Mouse (Mus musculus) heart, embryonic 10.5 days (tissue): ENCODE measurements at regions not wholly inside any gene's neighbourhood (a gene's known extent, or its start where the extent isn't known, plus 50 kb on each side); places are given as distances from the start of the nearest gene placed in this dataset.

Source experiments
- DNase-seq: peaks from one replicate; pipeline ENCODE4 v3.0.0-alpha.2; 2017; ENCODE audit warnings: low spot score
- H3K27ac ChIP-seq: fragments of 300-500 bp; sonication (generic); 2 replicates; pipeline ENCODE4 v1.5.1; 2016; ENCODE audit warnings: mild to moderate bottlenecking
- H3K27me3 ChIP-seq: fragments of 300-500 bp; sonication (generic); 2 replicates; pipeline ENCODE4 v1.6.1; 2016; ENCODE audit warnings: mild to moderate bottlenecking; ENCODE audit not compliant: poor library complexity, insufficient read depth, severe bottlenecking
- H3K36me3 ChIP-seq: fragments of 300-500 bp; sonication (generic); 2 replicates; pipeline ENCODE4 v1.6.1; 2016; ENCODE audit warnings: mild to moderate bottlenecking, moderate library complexity
- H3K4me1 ChIP-seq: fragments of 300-500 bp; sonication (generic); 2 replicates; pipeline ENCODE4 v1.6.1; 2016; ENCODE audit warnings: mild to moderate bottlenecking
- H3K4me3 ChIP-seq: fragments of 300-500 bp; sonication (generic); 2 replicates; pipeline ENCODE4 v1.5.1; 2016; ENCODE audit warnings: mild to moderate bottlenecking, moderate library complexity
- H3K9me3 ChIP-seq: fragments of 300-500 bp; sonication (generic); 2 replicates; pipeline ENCODE4 v1.6.1; 2016; ENCODE audit warnings: mild to moderate bottlenecking, moderate library complexity
- WGBS: fragments of 180-500 bp; shearing (Covaris S2); methylation state at CpG from one replicate; pipeline ENCODE4 v1.1.7; 2016; 5-methylcytosine and 5-hydroxymethylcytosine counted together

DNA sequence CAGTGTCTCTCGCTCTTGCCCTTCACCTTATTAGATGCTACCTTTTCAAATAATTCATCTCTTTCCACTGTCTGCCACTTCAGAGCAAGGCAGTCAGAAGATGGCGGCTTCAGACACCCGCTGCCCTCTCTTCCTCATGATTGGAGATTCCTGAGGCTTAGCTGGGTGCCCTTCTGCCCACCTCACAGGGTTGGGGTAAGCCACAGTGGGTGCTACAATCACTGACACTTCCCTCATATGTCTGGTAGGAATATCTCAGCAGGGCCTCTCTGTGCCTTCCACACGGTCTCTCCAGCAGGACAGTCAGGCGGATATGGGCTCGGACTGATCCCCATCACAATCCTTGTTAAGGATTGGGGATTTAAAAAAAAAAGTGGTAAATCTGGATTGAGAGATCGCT lies 53.2 kb upstream of the Rpl36-ps4 start:
- H3K27me3 ChIP-seq: no peaks in the 10 kb centered on the region
- no peak overlapping the region for H3K4me3 ChIP-seq
- H3K4me1 ChIP-seq: peaks cover 20% of the 10 kb centered on the region
- DNase-seq: peak; percentile 69
- no peak overlapping the region for H3K27ac ChIP-seq
- no peaks in the 10 kb centered on the region for H3K9me3 ChIP-seq
- WGBS: 92% methylated on average over 7 of the region's 7 CpGs
- no peaks in the 10 kb centered on the region for H3K36me3 ChIP-seq

DNA sequence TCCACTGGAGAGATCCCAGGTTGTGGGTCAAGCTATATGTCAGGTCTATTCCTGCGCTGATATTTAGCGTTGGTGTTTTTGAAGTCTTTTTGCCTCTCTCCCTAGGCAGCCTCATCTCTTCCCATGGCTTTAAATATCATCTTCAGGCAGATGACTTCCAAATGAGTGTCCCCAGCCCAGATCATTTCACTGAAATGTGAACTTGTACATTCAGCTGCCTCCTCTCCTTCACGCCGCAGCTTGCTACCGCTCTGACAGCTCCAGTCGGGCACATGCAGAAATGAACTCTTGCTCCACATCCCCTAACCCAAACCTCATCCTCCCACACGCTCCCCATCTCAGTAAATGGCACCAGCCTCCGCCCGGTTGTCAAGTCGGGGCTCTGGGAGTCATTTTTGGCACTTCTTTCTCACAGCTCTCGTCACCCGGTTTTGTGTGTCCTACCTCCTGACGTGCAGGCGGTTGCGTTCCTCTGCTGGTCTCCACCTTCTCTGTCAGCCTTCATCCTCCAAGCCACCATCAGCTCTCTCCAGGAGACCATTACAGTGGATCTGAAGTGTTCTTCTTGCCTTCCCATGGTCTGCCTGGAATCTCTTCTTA lies 54.0 kb upstream of the Rpl36-ps4 start:
- no peak overlapping the region for H3K4me3 ChIP-seq
- no peaks in the 10 kb centered on the region for H3K9me3 ChIP-seq
- peaks cover 14% of the 10 kb centered on the region for H3K4me1 ChIP-seq
- no peaks in the 10 kb centered on the region for H3K36me3 ChIP-seq
- DNase-seq: peak; percentile 73
- 83% methylated on average over 15 of the region's 15 CpGs for whole genome bisulfite sequencing
- H3K27me3 ChIP-seq: no peaks in the 10 kb centered on the region
- H3K27ac ChIP-seq: peak overlapping the region; percentile 42; the same call in 1 of the 2 replicates

DNA sequence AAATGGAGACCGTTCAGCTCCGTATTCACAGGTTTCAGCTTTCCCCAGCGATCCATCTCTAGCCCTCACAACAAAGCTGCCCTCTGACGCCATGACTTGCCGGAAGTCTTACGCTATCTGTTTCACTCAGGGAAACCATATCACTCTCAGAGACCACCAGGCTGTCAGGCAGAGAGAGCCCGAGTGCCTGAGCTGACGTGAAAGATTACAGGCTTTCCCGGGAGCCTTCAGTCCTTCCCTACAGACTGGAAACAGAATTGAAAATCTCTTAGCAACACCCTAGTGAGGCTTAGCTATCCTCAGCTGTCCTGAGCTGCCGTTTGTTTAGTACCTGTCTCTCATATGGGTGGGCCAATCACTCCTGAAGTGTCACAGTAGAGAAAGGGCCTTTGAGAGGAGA lies 54.6 kb upstream of the Rpl36-ps4 start:
- DNase-seq: peak; percentile 77
- Histone ChIP-seq H3K9me3 (no peaks in the 10 kb centered on the region), H3K27me3 (no peaks in the 10 kb centered on the region), H3K4me3 (no peak overlapping the region), H3K4me1 (peaks cover 21% of the 10 kb centered on the region), H3K36me3 (no peaks in the 10 kb centered on the region), H3K27ac (peak overlapping the region; percentile 42; the same call in 1 of the 2 replicates)
- 19% methylated on average over 10 of the region's 10 CpGs for WGBS

DNA sequence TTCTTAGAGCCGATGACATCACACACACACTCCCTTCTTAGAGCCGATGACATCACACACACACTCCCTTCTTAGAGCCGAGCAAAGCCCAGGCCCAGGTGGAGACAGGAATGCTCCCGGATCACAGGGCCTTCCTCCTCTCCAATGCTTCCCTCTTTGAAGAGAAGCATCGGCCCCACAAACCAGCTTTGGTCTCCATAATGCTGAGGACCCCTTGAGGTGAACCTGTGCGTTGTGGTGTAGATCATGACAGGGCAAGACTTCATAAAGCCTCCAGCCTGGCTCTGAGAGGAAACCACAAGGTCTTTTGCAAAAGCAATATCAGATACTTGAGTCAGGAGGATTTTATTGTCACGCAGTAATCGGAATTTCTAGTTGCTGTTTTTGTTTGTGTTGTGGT lies 55.3 kb upstream of the Rpl36-ps4 start:
- Histone ChIP-seq H3K4me1 (peaks cover 22% of the 10 kb centered on the region), H3K27me3 (no peaks in the 10 kb centered on the region), H3K36me3 (no peaks in the 10 kb centered on the region), H3K9me3 (no peaks in the 10 kb centered on the region), H3K4me3 (no peak overlapping the region), H3K27ac (no peak overlapping the region)
- 85% methylated on average over 8 of the region's 8 CpGs for WGBS
- peak; percentile 72 for DNase-seq

DNA sequence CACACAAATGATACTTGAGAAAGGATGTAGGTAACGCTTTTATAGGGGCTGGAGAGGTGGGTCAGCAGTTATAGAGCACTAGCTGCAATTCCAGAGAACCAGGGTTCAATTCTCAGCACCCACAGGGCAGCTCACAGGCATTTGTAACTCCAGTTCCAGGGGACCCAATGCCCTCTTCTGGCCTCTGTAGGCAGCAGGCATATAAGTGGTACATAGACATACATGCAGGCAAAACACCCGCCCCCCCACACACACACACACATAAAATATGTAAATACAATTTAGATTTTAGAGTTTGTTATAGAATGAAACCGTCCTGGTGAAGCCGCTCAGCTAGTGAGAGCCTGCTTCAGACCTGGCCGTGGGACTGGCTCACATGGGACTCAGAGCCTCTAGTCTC lies 55.9 kb upstream of the Rpl36-ps4 start:
- no peaks in the 10 kb centered on the region for H3K9me3 ChIP-seq

DNA sequence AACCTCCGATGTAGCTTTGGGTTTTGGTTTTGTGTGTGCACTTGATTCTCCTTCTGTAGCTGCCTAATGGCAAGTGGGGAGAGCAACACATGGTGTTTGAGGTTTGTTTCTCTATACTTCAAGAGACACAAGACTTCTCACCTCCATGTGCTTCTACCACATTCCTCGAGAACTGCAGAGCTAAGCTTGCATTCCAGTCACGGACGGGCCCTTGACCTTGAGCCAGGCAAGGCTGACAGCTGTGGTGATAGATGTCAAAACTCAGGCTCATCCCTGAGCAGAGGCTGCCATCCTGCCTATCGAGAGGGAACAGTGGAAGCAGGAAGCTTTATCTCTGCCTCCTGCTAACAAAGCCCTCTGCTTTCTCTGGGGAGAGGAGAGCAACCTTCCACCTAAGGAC lies 59.2 kb upstream of the Rpl36-ps4 start:
- Histone ChIP-seq H3K9me3 (no peaks in the 10 kb centered on the region), H3K4me3 (no peak overlapping the region), H3K27me3 (no peaks in the 10 kb centered on the region), H3K4me1 (peaks cover 18% of the 10 kb centered on the region), H3K36me3 (no peaks in the 10 kb centered on the region), H3K27ac (0 out of 2 replicates have a peak overlapping the region, but pooled peaks have one; percentile 2)
- peak; percentile 76 for DNase-seq
- WGBS: 30% methylated on average over 5 of the region's 5 CpGs

More for the DNA sequence above, 55.9 kb upstream of the Rpl36-ps4 start:
- Histone ChIP-seq H3K27ac (no peak overlapping the region), H3K27me3 (no peaks in the 10 kb centered on the region), H3K4me3 (no peak overlapping the region), H3K4me1 (peaks cover 22% of the 10 kb centered on the region), H3K36me3 (no peaks in the 10 kb centered on the region)
- 88% methylated on average over 5 of the region's 5 CpGs for WGBS
- peak; percentile 36 for DNase-seq

DNA sequence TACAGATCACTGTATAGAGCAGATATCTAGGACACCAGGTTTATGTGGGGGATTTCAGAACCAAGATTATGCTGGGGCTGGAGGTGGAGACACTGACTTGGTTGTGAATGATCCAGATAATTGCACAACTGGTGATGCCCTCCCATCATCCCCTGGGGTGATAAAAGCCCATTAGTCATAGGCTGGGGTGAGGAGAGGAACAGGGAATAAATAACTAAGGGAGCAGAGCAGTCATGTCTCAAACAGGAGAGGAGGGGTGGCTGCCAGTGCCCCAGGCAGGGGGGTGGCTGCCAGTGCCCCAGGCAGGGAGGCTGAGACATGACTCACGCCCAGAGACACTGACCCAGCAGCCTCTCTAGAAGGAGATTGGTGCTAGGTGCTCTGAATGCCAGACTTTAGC lies 53.7 kb upstream of the Kcnk12 start:
- 48% methylated on average over 1 of the region's 1 CpGs for WGBS
- no peaks in the 10 kb centered on the region for H3K36me3 ChIP-seq
- H3K4me3 ChIP-seq: no peak overlapping the region
- peaks cover 11% of the 10 kb centered on the region; the same call in 1 of the 2 replicates for H3K4me1 ChIP-seq
- DNase-seq: no peak
- no peaks in the 10 kb centered on the region for H3K27me3 ChIP-seq
- no peaks in the 10 kb centered on the region; the same call in 1 of the 2 replicates for H3K9me3 ChIP-seq
- no peak overlapping the region for H3K27ac ChIP-seq

DNA sequence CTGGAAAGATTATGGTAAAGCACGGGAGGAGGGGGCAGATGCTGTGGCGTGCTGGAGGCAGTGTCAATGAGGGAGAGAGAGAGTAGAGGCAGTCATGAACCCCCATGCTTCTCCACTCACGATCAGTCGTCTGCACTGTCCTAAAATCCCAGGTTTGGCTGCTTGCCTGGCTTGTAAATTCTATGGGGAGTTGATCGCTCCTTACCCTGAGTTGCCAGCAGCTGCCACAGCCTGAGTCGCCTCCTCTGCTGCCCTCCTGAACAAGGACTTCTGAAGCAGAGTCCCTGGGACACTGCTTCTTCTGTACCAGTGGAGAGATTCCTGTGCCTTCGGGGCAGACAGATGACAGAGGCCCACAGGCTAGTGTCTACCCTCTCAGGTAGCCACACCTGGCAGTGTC lies 52.1 kb upstream of the Kcnk12 start:
- Histone ChIP-seq H3K27ac (no peak overlapping the region), H3K4me1 (peaks cover 11% of the 10 kb centered on the region; the same call in 1 of the 2 replicates), H3K9me3 (no peaks in the 10 kb centered on the region; the same call in 1 of the 2 replicates), H3K4me3 (no peak overlapping the region), H3K27me3 (no peaks in the 10 kb centered on the region), H3K36me3 (no peaks in the 10 kb centered on the region)
- DNase-seq: no peak
- 79% methylated on average over 7 of the region's 7 CpGs for WGBS

DNA sequence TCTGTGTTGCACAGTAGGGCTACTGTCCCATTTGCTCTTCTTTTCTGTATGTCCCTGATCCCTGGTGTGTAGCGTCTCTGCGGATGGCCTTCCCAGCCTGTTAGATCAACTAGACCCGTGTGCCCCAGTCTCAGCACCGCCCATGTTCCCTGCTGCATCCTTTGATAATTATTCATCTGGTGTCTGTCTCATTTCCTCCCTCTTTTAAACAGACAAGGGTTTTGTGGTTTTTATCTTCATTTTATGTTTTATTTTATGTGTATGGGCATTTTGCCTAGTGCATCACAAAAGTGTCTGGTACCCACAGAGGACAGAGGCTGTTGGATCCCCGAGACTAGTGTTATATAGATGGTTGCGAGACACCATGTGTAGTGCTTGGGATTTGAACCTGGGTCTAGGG lies 51.6 kb upstream of the Kcnk12 start:
- DNase-seq: no peak
- Histone ChIP-seq H3K36me3 (no peaks in the 10 kb centered on the region), H3K4me1 (peaks cover 11% of the 10 kb centered on the region; the same call in 1 of the 2 replicates), H3K27ac (no peak overlapping the region), H3K27me3 (no peaks in the 10 kb centered on the region), H3K4me3 (no peak overlapping the region), H3K9me3 (peaks cover 4% of the 10 kb centered on the region)
- WGBS: 78% methylated on average over 6 of the region's 6 CpGs

DNA sequence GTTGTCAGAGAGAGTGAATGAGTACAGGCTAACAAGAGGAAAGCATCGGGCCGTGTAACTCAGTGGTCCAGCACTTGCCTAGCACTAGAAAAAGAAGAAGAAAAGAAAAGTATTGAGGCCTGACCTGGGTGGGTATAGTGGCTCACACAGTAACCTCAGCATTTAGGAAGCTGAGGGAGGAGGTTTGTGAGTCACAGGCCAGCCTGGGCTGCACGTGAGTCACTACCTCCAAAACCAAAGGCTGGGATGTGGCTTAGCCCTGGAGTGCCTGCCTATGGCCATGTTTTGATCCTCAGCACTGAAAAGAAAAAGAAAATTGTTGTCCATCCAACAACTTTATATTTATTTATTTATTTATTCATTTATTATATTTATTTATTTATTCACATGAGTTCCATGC lies 51.2 kb upstream of the Kcnk12 start:
- Histone ChIP-seq H3K27ac (no peak overlapping the region), H3K4me1 (peaks cover 11% of the 10 kb centered on the region; the same call in 1 of the 2 replicates), H3K36me3 (no peaks in the 10 kb centered on the region), H3K4me3 (no peak overlapping the region), H3K27me3 (no peaks in the 10 kb centered on the region), H3K9me3 (peaks cover 4% of the 10 kb centered on the region)
- no peak for DNase-seq
- WGBS: 73% methylated on average over 3 of the region's 3 CpGs
